Mouse (Mus musculus): ENCODE measurements around the gene Gm2163.
"Not testable (repeated sequence)": the region's sequence is repeated elsewhere in the genome, so short reads cannot be mapped to it uniquely, and the experiment has no call there.

The Gm2163 gene

DNA sequence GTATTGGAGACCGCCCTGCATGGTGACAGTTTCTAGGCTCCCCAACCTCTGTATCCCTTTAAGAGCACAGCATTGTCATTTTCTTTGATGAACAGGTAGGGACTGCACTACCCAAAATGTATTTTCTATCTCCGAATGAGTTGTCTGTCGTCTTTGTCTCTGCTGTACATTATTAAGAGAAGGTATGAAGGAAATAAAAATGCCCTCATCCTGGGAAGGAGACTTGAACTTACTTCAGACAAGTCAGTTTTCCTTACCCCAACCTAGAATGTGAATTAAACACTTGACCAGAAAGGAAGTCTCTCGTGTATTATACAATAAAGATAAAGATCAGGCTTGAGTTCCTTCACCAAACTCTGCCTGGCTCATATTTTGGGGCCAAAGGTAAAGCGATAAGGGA, at the start of gene Gm2163:
TSS of gene Gm2163 (plus strand) at position 301 of the 400 bp plus-strand sequence.
- not testable (repeated sequence) for DNase-seq

DNA sequence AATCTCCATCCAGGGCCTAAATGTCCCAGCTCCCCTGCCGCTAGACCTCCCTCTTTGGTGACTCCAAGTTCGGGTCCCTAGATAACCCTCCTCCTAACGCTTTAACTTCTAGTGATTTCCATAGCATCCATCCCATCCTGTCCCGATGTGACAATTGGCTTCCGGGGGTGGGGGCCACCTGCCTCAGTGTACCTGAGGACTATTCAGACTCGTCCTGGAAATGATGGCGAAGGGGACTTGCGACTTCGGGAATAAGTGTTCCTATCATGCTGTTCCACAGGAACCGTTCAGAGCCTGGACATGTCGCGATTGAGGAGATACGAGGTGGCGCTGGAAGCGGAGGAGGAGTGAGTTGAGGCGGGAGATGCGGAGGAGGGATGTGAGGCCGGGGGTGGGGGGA, 27.5 kb upstream of the Gm2163 start, which contains the start of gene Gm21586:
TSS of gene Gm21586 (plus strand) at position 301 of the 400 bp plus-strand sequence.
- DNase-seq: not testable (repeated sequence)

DNA sequence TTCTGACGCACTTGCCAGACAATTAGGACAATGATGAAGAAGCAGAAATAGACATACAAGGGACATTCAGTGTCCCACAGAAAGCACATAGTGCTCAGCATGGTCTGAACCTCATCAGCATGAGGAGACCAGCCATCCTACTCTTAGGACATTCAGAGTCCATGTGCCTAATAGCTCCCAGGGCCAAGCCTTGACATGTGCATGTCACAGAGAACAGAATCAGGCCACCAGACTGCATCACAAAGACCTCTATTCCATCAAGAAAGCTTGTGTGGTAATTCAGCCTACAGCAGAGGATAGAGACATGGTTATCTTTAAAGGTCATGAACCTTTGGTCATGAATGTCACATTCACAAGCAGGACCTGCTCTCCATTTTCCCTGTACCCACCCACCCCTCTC, 61.5 kb downstream of the Gm2163 start, which contains the start of gene Fam205a2:
TSS of gene Fam205a2 (minus strand) at position 101 of the 400 bp plus-strand sequence.
- not testable (repeated sequence) for DNase-seq

DNA sequence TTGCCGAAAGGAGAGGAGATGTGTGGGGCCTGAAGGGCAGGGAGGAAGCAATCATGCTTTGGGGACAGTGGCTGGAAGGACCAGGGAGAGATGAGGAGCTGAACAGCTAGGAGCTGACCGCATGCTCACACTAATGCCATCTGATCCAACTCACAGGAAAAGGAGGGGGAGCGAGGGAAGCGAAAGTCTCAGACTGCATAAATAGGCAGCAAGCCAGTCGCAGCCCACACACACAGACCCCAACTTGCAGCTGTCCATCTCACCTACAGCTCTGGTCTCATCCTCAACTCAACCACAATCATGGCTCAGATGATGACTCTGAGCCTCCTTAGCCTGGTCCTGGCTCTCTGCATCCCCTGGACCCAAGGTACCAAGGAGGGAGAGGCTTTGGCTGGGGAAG, 145.3 kb downstream of the Gm2163 start, which contains the start of gene Gm10591:
TSS of gene Gm10591 (plus strand) at position 301 of the 400 bp plus-strand sequence.
- DNase-seq: not testable (repeated sequence)

DNA sequence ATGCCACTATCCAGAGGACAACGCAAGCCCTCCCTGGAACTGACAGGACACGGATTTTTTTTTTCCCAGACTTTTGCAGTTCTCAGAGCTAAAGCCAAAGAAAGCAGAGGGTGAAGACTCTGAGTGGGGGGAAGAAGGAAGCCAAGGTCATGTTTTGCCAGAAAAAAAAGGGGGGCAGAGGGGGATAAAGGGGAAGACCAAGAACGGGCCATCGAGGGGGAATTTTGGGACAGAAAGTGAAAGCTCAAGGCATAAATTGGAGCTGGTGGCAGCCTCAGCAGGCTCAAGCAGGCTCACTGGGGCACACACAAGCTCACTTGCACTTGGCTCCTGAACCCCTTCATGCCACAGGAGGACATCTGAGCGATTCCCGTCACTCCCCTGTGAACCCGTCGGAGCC, 162.9 kb downstream of the Gm2163 start, which contains the start of gene Gm2564:
TSS of gene Gm2564 (plus strand) at position 301 of the 400 bp plus-strand sequence.
- DNase-seq: not testable (repeated sequence)
